In the genomic region with DNA sequence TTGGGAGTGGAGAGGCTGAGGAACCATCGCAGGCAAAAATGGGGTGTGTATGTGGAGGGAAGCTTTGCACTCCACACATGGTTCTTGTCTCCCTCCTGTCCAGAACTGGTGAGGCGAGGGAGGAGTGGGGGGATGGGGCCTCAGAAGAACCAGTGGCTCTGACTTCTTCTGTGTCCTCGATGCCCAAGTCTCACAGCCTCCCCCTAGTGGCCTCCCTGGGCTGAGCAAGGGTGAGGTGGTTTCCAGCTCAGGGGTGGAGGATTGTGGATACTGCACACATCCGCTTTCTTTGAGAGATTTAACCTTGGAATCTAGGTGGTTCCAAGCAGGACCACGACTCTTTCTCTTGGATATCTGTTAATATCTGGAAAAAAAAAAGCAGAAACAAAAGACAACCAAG, we compare ENCODE assay signal across 10 mouse cellular contexts. TPM values are rescaled to one million over a fixed set of nuclear protein-coding genes. Genes with fewer than 3 reads are reported as not detected.
DNase-seq lines count a peak whose midpoint lies in the region; ATAC-seq and TF ChIP-seq lines count a peak whose summit lies in the region.
"Had no signal": no experiment of that assay in that cellular context is flagged by ENCODE, and none has a peak within 500 bp of the region (broad histone marks: within the 10 kb centered on the region; RNA-seq: fewer than 3 reads in every experiment).

No protein-coding gene starts in this region.

- peaks cover 6% of the 10 kb centered on the region for H3K4me1 ChIP-seq in heart, embryonic 16.5 days (ENCODE audit: control insufficient read depth, insufficient read depth, low read length)
- peaks cover 5% of the 10 kb centered on the region for H3K4me1 ChIP-seq in heart, embryonic 11.5 days (ENCODE audit: control insufficient read depth, insufficient read depth, low read length)
- no peaks in the 10 kb centered on the region for H3K4me1 ChIP-seq in stomach, postnatal 0 days (replicated peaks; ENCODE audit: control insufficient read depth, insufficient read depth)

- no peak overlapping the region for H3K4me3 ChIP-seq in heart, embryonic 16.5 days (ENCODE audit: low read length)
- no peak overlapping the region for H3K4me3 ChIP-seq in heart, embryonic 11.5 days (ENCODE audit: low read depth, low read length)
- H3K4me3 ChIP-seq in stomach, postnatal 0 days (ENCODE audit: low read depth, low read length) = no peak overlapping the region

- no peaks in the 10 kb centered on the region for H3K36me3 ChIP-seq in heart, embryonic 16.5 days (ENCODE audit: control insufficient read depth, insufficient read depth)
- no peaks in the 10 kb centered on the region for H3K36me3 ChIP-seq in heart, embryonic 11.5 days (ENCODE audit: control insufficient read depth, insufficient read depth, low read length)
- no peaks in the 10 kb centered on the region for H3K36me3 ChIP-seq in stomach, postnatal 0 days (ENCODE audit: control insufficient read depth, insufficient read depth, low read length)

- TF ChIP-seq CTCF in stomach, postnatal 0 days (IDR thresholded peaks at IDR 0.05; ENCODE audit: low read depth) = peak; percentile 84

- H3K9me3 ChIP-seq in heart, embryonic 16.5 days (replicated peaks; ENCODE audit: control insufficient read depth, low read length) = no peaks in the 10 kb centered on the region
- H3K9me3 ChIP-seq in heart, embryonic 11.5 days (replicated peaks; ENCODE audit: control insufficient read depth, low read length) = no peaks in the 10 kb centered on the region
- H3K9me3 ChIP-seq in stomach, postnatal 0 days (ENCODE audit: control insufficient read depth, low read length) = no peaks in the 10 kb centered on the region

- H3K4me2 ChIP-seq in heart, embryonic 16.5 days (ENCODE audit: low read depth, low read length) = no peak overlapping the region
- H3K4me2 ChIP-seq in heart, embryonic 11.5 days = no peak overlapping the region
- H3K4me2 ChIP-seq in stomach, postnatal 0 days (replicated peaks; ENCODE audit: low read depth) = no peak overlapping the region

- no peak overlapping the region for H3K9ac ChIP-seq in heart, embryonic 16.5 days (ENCODE audit: low read length)
- H3K9ac ChIP-seq in heart, embryonic 11.5 days (ENCODE audit: low read depth, low read length) = no peak overlapping the region
- no peak overlapping the region for H3K9ac ChIP-seq in stomach, postnatal 0 days (ENCODE audit: low read length)

- DNase-seq in ES-CJ7 (ENCODE audit: low read depth, low spot score) = peak; percentile 87
- peak; percentile 59 for DNase-seq in gastrocnemius, postnatal 14 days
- peak; percentile 52 to 65 for DNase-seq in layer of hippocampus, postnatal 10 days (ENCODE audit: low spot score in 2 of 2)
- DNase-seq in stomach, postnatal 0 days (ENCODE audit: low spot score) = peak; percentile 82

- H3K27ac ChIP-seq in heart, embryonic 16.5 days (ENCODE audit: low read length) = no peak overlapping the region
- H3K27ac ChIP-seq in heart, embryonic 11.5 days (ENCODE audit: low read depth, low read length) = no peak overlapping the region
- no peak overlapping the region for H3K27ac ChIP-seq in stomach, postnatal 0 days (replicated peaks)

- ATAC-seq in heart, embryonic 16.5 days (replicated peaks; ENCODE audit: extremely low read depth, insufficient read depth, low FRiP score) = 0 out of 2 replicates have a peak, but pooled peaks have one; percentile 37
- no peak for ATAC-seq in heart, embryonic 11.5 days (replicated peaks; ENCODE audit: insufficient number of reproducible peaks, low FRiP score, low TSS enrichment)
- peak; percentile 70; the same call in 1 of the 2 replicates for ATAC-seq in cerebellum, adult (ENCODE audit: insufficient number of reproducible peaks, low FRiP score, low TSS enrichment)
- ATAC-seq in megakaryocyte-erythroid progenitor cell, adult 5-6 weeks (replicated peaks; ENCODE audit: low FRiP score, low TSS enrichment, poor library complexity, severe bottlenecking) = peak; percentile 80; the same call in 1 of the 2 replicates
- peak; percentile 32; the same call in 1 of the 2 replicates for ATAC-seq in stomach, postnatal 0 days (ENCODE audit: low FRiP score, low TSS enrichment)

- H3K27me3 ChIP-seq in heart, embryonic 16.5 days (ENCODE audit: control insufficient read depth, insufficient read depth, low read length) = no peaks in the 10 kb centered on the region
- no peaks in the 10 kb centered on the region for H3K27me3 ChIP-seq in heart, embryonic 11.5 days (ENCODE audit: control insufficient read depth, insufficient read depth, low read length)
- no peaks in the 10 kb centered on the region for H3K27me3 ChIP-seq in stomach, postnatal 0 days (ENCODE audit: control insufficient read depth, insufficient read depth, low read length)

- TF ChIP-seq EP300 in stomach, postnatal 0 days (optimal IDR thresholded peaks at IDR 0.05) = no peak

- intact Hi-C loops in gastrocnemius, postnatal 14 days (cut with DNase I; ENCODE audit: low total_unique reads) = no loop called here

- 37% methylated on average over 5 of the region's 5 CpGs for WGBS in heart, embryonic 16.5 days
- WGBS in heart, embryonic 11.5 days (ENCODE audit: insufficient replicate concordance) = 33% methylated on average over 5 of the region's 5 CpGs
- WGBS in stomach, postnatal 0 days = 32% methylated on average over 5 of the region's 5 CpGs

RNA-seq across cellular contexts. Expression of gene Dhrs2, which starts 44.5 kb away (rescaled TPM):
- not detected in 2 replicates for polyA plus RNA-seq in heart, embryonic 16.5 days (2015; fragmentation: Nextera tagmentation; extraction: Ambion mirVana)
- not detected in 2 replicates for polyA plus RNA-seq in heart, embryonic 11.5 days (2014; fragmentation: Nextera tagmentation; extraction: Ambion mirVana)
- under 1 TPM in 1 of 2 experiments, not detected in 1; 0.16 TPM for total RNA-seq in gastrocnemius, postnatal 14 days (2021)
- total RNA-seq in layer of hippocampus, postnatal 10 days (2021) = under 1 TPM in 1 of 2 experiments, not detected in 1; 0.38 TPM
- total RNA-seq in megakaryocyte-erythroid progenitor cell, adult 5-6 weeks (2014; fragmentation: Nextera tagmentation) = not detected in 2 replicates
- not detected in 2 replicates for total RNA-seq in megakaryocyte-erythroid progenitor cell, adult 5-6 weeks (2017)
- 0.18 and 0.23 TPM in 2 replicates for polyA plus RNA-seq in stomach, postnatal 0 days (2015; fragmentation: Nextera tagmentation; extraction: Ambion mirVana)
- total RNA-seq: adrenal gland, postnatal 4 days; layer of hippocampus, postnatal 14 days had no signal
